Mouse (Mus musculus): ENCODE results near the gene Cfap97.

Gene Cfap97

DNA sequence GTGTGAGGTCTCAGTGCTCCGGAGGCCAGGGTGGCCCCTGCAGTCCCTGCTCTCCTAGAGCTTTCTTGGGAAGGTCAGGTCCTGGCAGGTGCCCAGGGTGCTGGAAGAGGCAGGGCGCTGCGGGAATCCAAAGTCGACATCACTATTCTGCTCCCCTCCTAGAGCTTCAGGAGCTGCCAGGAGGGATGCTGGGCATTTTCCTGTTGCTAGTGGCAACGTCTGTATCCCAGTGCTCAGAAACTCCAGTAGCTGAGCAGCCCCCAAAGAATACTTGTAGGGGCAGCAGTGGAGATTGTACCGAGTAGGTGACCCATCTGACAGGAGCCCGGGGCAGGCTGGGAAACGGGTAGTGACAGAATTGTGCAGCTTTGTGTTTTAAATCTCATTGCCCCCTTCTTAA lies 81.2 kb downstream of the Cfap97 start:
- DNase-seq = no peak

- no peak for DNase-seq
Observed at GRCm38 (mm10) chr8:46234736-46235135, 83.2 kb downstream of the Cfap97 start.

DNA sequence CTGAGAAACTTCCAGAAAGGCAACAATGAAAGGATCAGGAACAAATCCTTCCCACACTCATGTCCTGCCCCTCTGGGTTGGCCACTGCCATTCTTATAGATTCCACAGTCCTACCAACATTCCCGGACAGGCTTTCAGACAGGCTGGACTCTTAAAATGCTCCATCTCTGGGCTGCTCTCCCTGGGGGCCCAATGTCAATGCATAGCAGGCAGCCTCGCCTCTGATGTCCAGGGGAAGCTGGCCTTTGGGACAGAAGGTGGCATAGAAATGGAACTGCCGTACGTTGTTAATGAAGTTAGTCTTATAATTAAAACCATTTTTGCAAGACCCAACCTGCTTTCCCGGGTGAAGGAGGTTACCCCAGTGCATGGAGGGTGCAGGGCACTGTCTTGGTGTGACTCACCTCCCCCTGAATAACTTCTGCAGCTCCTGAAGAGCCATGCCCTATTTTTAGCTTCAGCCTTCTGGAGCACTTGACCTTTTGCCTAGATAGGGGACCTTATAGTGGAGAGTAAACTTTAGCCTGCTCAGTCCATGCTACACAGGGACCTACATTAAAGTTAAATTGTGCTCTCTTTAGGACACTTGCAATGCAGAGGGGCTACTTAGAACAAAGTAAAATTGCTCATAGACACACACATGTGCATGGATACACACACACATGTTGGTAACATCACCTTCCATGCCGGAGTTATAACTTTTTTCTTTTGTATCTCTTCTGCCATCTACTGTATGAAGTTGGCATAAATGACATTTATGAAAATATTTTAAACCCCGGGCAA lies 85.1 kb downstream of the Cfap97 start:
- no peak for DNase-seq

DNA sequence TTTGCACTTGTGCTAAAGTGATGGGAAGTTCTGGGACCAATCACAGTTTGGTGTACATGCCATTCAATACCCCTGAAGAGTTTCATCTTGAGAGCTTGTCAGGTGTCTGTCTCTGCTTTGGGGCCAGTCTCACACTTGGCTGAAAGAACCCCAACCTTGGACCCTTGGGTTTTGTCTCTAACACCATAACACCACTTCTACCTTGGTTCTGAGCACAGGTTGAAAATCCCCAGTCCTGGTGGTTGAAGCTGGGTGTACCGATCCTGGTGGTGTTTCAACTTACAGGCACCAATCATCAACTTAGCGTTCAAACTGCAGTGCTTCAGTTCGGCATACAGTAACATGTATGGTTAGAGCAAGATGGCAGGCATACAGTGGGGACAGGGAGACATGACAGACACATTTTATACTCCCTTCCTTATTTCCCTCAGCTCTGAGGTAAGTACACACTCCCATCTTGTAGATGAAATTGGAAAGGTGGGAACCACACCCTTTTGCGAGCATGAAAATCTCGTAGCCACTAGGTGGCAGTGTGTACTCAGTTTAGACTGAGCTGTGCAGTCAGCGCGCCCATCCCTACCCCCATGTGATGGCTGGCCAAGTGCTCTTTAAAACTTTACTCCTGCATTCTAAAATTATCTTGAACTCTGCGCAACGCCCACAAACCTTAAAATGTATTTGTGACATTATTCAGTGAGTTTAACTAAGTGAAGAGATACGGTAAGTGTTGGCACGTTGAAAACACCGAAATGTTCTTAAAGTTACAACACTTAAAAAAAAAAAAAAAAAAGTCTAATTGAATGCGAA lies 90.2 kb downstream of the Cfap97 start:
- peak; percentile 75 for DNase-seq

- no peak for DNase-seq
Observed at GRCm38 (mm10) chr8:46242946-46243345, 91.4 kb downstream of the Cfap97 start.
